Mouse (Mus musculus) adrenal gland (tissue): ENCODE results near the gene Slc26a9.

ENCODE experiments used
- intact Hi-C: fragments of 180-260 bp; cut with DNase I; formaldehyde crosslinking; loops from one replicate; pipeline ENCODE4 v1.15.1; 2025
- long read RNA-seq, 2 experiments: library from polyadenylated mRNA; unstranded; transcript quantifications; one replicate each; pipeline ENCODE4 v2.0.0; 2020; ENCODE audit warnings: borderline replicate concordance in 1 of 2; ENCODE audit not compliant: insufficient replicate concordance in 1 of 2

Slc26a9 gene
- long read RNA-seq, experiment 1, partial matches to known transcripts: 1 of 2 reads
- long read RNA-seq, experiment 1, other reads (novel, unspliced or antisense): 1 of 2 reads
- long read RNA-seq, experiment 2: 0 reads

- intact Hi-C loops: no loop called here
Observed at GRCm38 (mm10) chr1:131743868-131744464, at the start of gene Slc26a9. Gene Slc26a9 (plus strand): TSS chr1:131744022.

GRCm38 (mm10) chr1:131695308-131695707, 48.5 kb upstream of the Slc26a9 start:
- intact Hi-C loops: no loop called here

GRCm38 (mm10) chr1:131696325-131696724, 47.5 kb upstream of the Slc26a9 start:
- intact Hi-C loops: no loop called here

GRCm38 (mm10) chr1:131698770-131699169, 45.1 kb upstream of the Slc26a9 start:
- intact Hi-C loops: no loop called here

GRCm38 (mm10) chr1:131699642-131700041, 44.2 kb upstream of the Slc26a9 start:
- intact Hi-C loops: no loop called here

GRCm38 (mm10) chr1:131700447-131700846, 43.4 kb upstream of the Slc26a9 start:
- intact Hi-C loops: no loop called here

- intact Hi-C loops: no loop called here
Observed at GRCm38 (mm10) chr1:131701391-131701790, 42.4 kb upstream of the Slc26a9 start.

GRCm38 (mm10) chr1:131702094-131702766, 41.6 kb upstream of the Slc26a9 start:
- intact Hi-C loops: no loop called here

GRCm38 (mm10) chr1:131703482-131703881, 40.3 kb upstream of the Slc26a9 start:
- intact Hi-C loops: no loop called here

GRCm38 (mm10) chr1:131708338-131708737, 35.5 kb upstream of the Slc26a9 start:
- intact Hi-C loops: loop anchor here (5.0 kb wide), 1 partner anchor 144 kb away; no protein-coding TSS in a partner anchor

- intact Hi-C loops: no loop called here
Observed at GRCm38 (mm10) chr1:131711518-131711917, 32.3 kb upstream of the Slc26a9 start.

GRCm38 (mm10) chr1:131712386-131712785, 31.4 kb upstream of the Slc26a9 start:
- intact Hi-C loops: loop anchor here (1.0 kb wide), 1 partner anchor 53 kb away; no protein-coding TSS in a partner anchor

GRCm38 (mm10) chr1:131714388-131715337, 29.2 kb upstream of the Slc26a9 start:
- intact Hi-C loops: no loop called here

- intact Hi-C loops: no loop called here
Observed at GRCm38 (mm10) chr1:131718952-131719694, 24.7 kb upstream of the Slc26a9 start.

GRCm38 (mm10) chr1:131721989-131722388, 21.8 kb upstream of the Slc26a9 start:
- intact Hi-C loops: no loop called here

GRCm38 (mm10) chr1:131723549-131723948, 20.3 kb upstream of the Slc26a9 start:
- intact Hi-C loops: no loop called here

- intact Hi-C loops: no loop called here
Observed at GRCm38 (mm10) chr1:131726586-131726985, 17.2 kb upstream of the Slc26a9 start.

GRCm38 (mm10) chr1:131730639-131731437, 13.0 kb upstream of the Slc26a9 start:
- intact Hi-C loops: no loop called here

GRCm38 (mm10) chr1:131733474-131734180, 10.2 kb upstream of the Slc26a9 start:
- intact Hi-C loops: no loop called here
